1 mouse cellular context compared by ENCODE assay signal in the genomic region with DNA sequence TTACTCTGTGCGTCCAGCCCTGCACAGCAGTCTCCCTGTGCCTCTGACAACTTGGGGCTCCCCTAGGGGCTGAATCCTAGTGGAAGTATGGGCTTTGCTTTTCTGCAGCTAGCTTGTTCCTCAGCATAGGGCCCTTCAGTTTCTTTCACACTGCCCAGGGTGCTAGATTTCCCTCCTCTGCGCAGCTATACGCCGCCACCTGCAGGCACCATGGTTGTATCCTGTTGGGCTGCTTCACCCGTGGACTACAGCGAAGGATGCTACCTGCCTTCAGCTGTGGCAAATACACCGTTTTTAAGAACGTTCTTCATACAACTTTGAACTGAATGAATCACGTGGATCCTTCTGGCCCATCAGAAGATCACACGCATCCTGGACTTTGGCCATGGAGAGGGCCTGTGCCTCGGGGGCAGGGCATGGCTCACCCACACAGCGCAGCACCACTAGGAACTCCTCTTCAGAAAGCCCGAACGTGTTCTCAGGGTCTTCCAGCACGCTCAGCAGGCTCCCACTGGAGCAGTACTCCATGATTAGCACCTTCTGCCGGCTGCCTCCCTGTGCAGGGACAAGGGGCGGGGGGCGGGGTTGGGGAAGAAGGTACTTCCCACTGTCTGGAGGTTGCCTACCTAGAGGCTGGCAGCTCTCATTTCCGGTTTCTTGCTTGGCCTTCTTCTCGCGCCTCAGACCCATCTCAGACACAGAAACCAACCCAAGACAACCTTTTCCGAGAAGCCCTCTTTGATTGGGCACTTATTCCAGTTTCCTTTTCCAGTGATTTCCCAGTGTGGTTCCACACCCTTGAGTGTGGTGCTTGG.
TF ChIP-seq lines count a peak whose summit lies in the region.

No protein-coding gene starts in this region.

TF ChIP-seq in MEL, 35 proteins besides CTCF, POLR2A, EP300 and RAD21:
- TF ChIP-seq MXI1 (IDR thresholded peaks at IDR 0.05; ENCODE audit: low read depth, low read length): no peak
- no peak for TF ChIP-seq NELFE (IDR thresholded peaks at IDR 0.05; ENCODE audit: low read depth, low read length)
- no peak for TF ChIP-seq USF2 (IDR thresholded peaks at IDR 0.05; ENCODE audit: borderline replicate concordance in 1 of 2, insufficient read depth in 1 of 2, low read depth in 1 of 2, low read length in 2 of 2)
- TF ChIP-seq SMC3 (IDR thresholded peaks at IDR 0.05; ENCODE audit: low read depth, low read length): no peak
- TF ChIP-seq MYB (IDR thresholded peaks at IDR 0.05; ENCODE audit: low read depth, low read length): no peak
- TF ChIP-seq USF1 (IDR thresholded peaks at IDR 0.05; ENCODE audit: low read depth, low read length): no peak
- TF ChIP-seq JUND (IDR thresholded peaks at IDR 0.05; ENCODE audit: low read depth, low read length): no peak
- no peak for TF ChIP-seq BHLHE40 (IDR thresholded peaks at IDR 0.05; ENCODE audit: borderline replicate concordance, low read depth, low read length)
- no peak for TF ChIP-seq CHD2 (IDR thresholded peaks at IDR 0.05; ENCODE audit: low read length)
- no peak for TF ChIP-seq CHD1 (IDR thresholded peaks at IDR 0.05; ENCODE audit: low read depth, low read length)
- no peak for TF ChIP-seq MAX (IDR thresholded peaks at IDR 0.05; ENCODE audit: low read length)
- no peak for TF ChIP-seq ZC3H11A (IDR thresholded peaks at IDR 0.05; ENCODE audit: low read depth, low read length)
- no peak for TF ChIP-seq ZMIZ1 (IDR thresholded peaks at IDR 0.05; ENCODE audit: low read depth, low read length)
- no peak for TF ChIP-seq E2F4 (IDR thresholded peaks at IDR 0.05; ENCODE audit: borderline replicate concordance, low read depth, low read length)
- no peak for TF ChIP-seq ETS1 (IDR thresholded peaks at IDR 0.05; ENCODE audit: low read depth, low read length)
- TF ChIP-seq ELF1 (IDR thresholded peaks at IDR 0.05; ENCODE audit: low read depth, low read length): no peak
